Mouse (Mus musculus) T-helper 17 cell (primary cell): ENCODE results near the gene Pxdc1.

Source experiments
- in situ Hi-C, 2 experiments: fragments of 300-600 bp; cut with MboI, MseI; formaldehyde crosslinking; loops; 1 replicate in 1 of 2; 2 replicates in 1 of 2; pipeline ENCODE4 v1.15.1; 2025; ENCODE audit warnings: high pct_unique_total_duplicates in 2 of 2

Gene Pxdc1

DNA sequence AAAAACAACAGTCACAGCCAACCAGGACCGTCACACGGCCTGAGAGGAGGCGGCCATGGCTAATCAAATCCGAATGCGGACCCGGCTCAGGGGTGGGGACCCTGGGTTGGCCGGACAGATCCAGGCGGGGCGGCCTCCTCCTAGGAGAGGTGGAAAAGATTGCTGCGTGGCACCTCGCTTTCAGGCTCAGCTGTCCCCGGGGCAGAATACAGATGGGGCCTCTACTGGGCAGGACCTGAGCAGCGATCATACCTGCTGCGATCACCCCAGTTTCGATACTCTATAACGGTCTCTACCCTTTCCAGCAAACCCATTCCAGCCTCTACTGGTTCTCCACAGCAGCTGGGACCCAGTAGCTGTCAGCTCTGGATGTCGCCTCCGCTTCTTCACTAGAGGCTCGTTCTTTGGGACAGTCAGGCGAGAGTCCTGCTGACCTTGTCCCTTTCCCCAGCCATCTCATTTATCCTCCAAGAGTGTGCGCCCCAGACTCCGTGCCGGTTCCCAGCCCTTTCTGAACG lies 1.8 kb downstream of the Pxdc1 start:
- in situ Hi-C loops: loop anchor here (5.0 kb wide), 3 partner anchors 76 to 216 kb away; no protein-coding TSS in a partner anchor

DNA sequence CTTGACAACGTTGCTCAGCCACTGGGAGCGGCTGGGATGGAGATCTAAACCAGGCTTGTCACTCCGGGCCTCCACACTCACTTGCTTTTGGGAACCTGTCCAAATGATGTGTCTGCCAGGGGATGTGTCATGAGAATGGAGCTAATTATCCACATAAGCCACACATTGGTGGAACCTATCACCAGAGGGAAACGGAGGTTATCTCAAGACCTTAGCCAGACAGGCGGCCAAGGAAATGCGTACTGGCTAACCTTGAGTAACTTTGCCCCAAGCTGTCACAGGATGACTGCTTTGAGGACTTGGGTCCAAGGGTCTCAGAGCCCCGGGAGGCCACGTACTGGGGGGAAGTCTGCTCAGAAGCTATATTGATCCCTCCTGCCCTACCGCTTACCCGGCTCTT lies 2.3 kb downstream of the Pxdc1 start:
- in situ Hi-C loops: loop anchor here (5.0 kb wide), 3 partner anchors 76 to 216 kb away; no protein-coding TSS in a partner anchor

DNA sequence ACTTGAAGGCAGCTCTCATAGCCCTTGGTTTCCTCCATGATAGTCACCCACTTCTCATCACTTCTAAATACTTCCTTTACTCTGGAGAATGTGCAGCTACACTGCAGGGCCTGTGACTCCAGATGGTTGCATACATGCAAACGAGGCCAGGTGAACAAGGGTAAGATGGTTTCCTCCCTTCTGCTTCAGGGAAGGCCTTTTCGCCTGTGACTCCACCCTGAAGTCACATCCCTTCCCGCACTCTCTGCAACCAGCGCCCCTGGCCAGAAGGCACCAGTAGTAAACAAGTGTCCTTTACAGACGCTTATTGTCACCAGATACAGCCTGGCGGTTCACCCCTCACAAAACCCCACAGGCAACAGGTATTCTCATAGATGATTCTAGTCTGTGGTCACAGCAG lies 2.9 kb downstream of the Pxdc1 start:
- in situ Hi-C loops: loop anchor here (5.0 kb wide), 3 partner anchors 77 to 217 kb away; no protein-coding TSS in a partner anchor

DNA sequence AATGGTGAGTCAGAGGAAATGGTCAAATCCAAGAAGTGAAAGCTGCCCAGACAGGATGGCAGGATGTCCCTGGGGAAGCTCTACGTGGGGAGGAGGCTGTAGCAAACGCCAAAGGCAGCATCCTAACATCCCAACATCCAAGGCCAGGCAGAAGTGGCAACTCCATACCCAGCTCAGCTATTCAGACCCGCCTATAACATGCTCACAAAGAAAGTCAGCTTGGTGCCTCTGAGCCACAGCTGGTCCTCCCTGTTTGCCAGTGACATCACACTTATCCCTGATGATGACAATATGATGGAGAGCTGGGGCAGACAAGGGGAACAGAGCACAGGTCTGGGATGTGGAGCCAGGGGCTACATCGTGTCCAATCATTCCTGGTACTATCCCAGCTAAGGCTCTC lies 5.5 kb downstream of the Pxdc1 start:
- in situ Hi-C loops: no loop called here

DNA sequence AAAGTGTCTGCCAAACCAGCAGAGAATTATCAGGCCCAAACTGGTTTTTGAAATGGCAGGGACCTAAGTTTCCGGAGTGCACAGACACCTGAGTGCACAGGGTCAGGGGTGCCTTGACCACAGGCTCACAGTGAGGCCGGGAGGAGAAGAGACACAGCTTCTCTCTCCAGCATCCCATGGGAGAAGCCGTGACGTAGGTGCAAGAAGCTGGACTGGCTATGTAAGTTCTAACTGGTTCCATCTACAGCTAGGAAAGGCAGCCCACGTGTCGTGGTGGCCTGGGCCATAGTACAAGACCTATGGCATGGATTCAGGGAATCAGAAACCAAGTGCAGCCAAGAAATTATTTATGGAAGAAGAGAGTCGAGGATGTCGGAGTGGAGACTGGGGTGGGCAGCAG lies 6.1 kb downstream of the Pxdc1 start:
- in situ Hi-C loops: no loop called here

DNA sequence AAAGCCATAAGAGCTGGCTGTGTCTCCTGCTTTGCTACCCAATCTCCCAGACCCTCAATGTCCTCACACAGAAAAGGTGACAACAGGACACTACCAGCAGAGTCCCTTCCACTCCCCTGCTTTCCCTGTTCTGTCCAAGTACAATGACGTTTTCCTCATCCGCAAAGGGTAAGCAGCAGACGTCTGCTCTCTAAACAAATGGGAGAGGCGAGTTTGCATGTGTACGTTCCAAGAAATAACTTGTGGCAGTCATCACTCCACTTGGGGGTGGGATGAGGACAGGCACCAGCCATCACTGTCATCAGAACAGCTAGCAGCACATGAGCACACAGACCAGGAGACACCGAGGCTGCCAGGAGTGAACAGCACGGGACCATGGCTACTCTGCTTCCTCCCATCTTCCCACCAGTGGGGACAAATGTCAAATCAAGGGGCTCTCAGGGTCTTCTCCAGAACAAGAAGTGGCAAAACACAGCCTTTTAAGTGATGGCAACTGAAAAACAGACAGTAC lies 7.0 kb downstream of the Pxdc1 start:
- in situ Hi-C loops: no loop called here

DNA sequence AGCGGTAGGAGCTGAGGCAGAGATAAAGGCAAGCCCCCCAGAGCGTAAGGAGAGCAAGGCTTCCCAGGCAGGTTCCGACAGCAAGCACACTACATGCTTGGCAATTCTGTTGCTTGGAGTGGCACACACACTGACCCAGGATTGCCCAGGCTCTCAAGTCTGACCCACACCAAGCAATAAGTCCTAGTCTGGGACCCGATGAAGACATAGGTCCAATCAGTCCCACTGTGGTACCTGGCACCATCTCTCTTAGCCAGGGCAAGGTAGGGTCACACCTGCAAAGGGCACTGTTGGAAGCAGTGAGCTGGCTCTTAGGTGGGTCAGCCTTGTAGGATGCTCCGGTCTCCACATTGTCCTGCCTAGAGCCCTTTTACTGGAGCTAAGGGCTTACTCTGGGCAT lies 7.8 kb downstream of the Pxdc1 start:
- in situ Hi-C loops: no loop called here

DNA sequence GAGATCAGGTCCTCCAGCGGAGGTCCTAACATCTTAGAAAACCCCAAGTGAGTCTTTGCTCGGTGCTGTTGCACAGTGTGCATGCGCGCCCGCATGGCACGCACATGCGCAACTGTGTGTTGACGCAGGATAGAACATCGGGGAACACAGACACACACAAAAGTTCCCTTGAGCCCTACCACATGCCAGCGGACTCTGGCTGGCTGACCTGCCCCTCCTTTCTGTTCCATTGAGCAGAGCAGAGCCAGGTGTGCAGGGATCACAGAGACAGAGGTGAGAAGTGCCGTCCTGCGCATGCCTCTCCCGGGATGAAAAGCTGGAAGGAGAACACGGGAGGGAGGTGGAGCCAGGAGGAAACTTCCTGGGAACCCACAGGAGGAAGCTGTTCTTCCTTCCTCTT lies 8.9 kb downstream of the Pxdc1 start:
- in situ Hi-C loops: loop anchor here (5.0 kb wide), 1 partner anchor 148 kb away; no protein-coding TSS in a partner anchor

DNA sequence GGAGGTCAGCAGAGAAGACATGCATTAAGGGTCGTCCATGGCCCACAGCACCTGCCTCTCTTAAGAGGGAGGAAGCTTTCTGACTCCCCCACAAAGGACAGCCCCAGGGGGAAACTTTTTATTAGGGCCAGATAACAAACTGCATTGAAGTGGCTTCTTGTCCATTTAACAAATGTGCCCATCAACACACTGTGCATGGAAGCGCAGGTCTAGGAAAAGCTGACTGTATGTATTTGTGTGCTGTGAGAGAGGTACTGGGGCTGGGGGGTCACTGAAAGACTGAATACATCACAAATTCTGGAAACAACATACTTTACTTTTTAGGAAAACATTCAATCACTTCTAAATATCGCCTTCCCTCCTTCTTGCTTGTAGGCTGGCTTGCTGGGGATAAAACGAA lies 9.4 kb downstream of the Pxdc1 start:
- in situ Hi-C loops: loop anchor here (5.0 kb wide), 1 partner anchor 148 kb away; no protein-coding TSS in a partner anchor

DNA sequence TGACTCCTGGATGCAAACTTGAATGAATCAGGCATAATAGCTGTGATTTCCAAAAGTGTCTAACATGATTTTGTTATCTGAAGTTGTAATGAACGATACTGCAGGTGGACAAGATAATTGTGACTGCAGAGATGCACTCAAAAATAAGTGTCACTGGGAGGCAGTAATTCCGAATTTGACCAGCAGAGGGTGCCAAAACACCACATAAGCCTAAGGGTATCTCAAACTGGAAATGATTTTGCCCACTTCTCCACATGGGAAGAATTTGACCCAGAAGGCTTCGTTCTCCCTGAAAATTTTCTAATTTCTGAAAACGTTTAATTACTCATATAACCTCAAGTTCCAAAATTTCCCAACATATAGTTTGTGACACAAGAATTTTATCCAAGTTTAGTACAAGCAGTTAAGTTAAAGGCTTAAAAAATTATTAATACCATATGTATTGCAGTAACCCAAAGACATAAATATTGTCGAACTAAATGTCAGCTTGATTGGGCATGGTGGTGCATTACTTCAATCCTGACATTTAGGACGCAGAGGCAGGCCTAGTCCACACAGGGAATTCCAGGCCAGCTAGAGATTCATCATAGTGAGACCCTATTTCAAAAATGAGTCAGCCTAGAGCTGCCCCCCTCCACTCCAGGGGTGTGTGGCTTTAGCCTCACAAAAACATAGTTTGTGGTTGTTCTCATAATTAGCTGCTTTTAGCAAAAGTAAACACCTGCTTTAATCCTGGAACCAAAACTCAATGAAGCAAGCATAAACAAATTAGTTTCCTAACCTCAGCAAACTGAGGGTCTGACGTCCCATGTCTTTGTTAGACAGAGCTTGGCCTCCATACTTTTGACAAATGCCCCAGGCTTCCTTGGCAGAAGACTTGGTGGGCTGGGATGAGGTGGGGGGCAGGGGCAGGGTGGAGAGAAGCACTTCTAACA lies 10.1 kb downstream of the Pxdc1 start:
- in situ Hi-C loops: loop anchor here (5.0 kb wide), 1 partner anchor 149 kb away; no protein-coding TSS in a partner anchor

DNA sequence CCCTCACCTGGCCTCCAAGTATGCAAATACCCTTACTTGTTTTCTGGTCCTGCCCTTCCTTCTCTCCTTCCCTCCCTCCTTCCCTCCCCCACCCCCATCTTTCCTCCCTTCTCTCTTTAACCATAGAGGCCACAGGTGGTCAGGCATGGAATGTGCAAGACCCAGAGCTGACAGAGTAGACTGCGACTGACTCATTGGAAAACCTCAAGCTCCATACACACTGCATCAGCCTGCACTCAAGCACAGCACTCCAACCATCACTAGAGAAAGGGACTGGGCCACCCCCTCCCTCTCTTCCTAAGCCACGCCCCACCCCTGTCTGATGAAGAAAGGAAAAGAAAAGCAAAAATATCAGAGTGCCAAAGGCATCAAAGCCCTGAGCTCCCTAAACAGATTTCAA lies 12.2 kb downstream of the Pxdc1 start:
- in situ Hi-C loops: loop anchor here (5.0 kb wide), 1 partner anchor 151 kb away; no protein-coding TSS in a partner anchor

DNA sequence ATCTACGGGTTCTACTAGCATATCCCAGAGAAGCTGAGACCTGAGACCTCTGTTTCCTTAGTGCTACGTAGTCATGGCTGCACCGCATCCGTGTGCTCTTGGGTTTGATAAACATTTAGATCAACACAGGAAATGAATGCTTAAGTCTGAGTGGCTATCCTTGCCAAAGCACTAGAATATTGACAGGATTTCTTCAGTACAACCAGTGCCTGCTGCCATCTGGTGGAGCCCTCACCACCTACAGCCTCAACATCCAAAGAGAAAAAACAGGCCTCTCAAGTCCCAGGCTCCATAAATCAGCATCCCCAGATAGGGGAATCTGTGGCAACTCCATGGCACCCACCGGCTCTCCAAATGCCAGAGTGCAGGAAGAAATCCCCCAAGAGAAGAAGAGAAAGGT lies 17.3 kb downstream of the Pxdc1 start:
- in situ Hi-C loops: loop anchor here (5.0 to 10.0 kb wide), 3 partner anchors 381 to 589 kb away; no protein-coding TSS in a partner anchor

DNA sequence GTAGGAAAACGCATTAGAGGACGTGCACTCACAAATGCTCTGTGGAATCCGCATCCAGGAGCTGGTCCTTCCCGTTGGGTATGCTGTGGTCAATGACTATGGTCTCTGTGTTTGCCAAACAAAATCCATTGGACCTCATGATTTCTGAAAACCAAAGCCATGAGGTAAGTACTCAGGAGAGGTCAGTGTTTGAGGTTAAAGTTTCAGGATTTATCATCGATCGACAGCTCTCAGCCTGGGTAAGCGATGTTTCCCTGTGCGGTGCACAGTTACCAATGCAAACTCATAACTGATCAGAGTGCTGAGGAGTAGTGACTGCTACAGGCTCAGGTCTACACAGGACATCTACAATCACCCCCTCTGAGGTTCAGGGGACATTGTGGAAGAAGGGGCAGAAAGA lies 23.0 kb downstream of the Pxdc1 start:
- in situ Hi-C loops: loop anchor here (5.0 to 10.0 kb wide), 4 partner anchors 376 to 576 kb away; no protein-coding TSS in a partner anchor

DNA sequence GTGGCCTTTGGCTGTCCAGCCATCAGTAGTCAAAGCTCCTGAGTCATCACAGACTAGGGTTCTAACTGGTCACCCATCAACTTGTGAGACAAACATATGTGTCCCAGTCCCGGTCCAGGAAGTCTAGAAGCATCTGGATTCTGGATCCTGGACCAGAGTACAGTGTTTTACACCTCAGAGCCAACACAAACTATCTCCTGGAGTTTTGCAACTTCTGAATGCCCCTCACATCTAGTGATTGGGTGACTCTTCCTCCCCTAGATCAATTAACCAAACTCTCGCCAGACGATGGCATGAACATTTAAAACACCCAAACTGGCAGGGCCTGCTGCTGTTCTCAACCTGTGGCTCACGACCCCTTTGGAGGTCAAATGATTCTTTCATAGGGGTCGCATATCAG lies 23.5 kb downstream of the Pxdc1 start:
- in situ Hi-C loops: loop anchor here (5.0 to 10.0 kb wide), 4 partner anchors 375 to 575 kb away; no protein-coding TSS in a partner anchor

DNA sequence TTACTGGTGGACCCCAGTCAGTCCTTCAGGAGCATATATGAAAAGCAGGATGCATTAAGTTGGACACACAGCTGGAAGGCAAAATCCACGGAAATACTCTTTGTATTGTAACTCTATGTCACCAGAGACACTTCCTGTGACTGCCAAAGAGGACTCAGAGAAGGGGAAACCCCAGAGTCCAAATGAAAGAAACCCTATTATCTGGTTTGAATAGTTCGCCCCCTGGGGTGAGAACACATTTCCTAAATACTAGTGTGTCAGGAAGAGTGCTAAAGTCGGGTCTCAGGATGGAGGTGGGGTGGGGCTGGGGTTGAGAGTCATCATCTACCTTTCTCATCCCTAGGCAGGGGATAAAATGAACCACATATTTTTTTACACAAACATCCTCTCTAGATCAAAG lies 25.8 kb downstream of the Pxdc1 start:
- in situ Hi-C loops: no loop called here

DNA sequence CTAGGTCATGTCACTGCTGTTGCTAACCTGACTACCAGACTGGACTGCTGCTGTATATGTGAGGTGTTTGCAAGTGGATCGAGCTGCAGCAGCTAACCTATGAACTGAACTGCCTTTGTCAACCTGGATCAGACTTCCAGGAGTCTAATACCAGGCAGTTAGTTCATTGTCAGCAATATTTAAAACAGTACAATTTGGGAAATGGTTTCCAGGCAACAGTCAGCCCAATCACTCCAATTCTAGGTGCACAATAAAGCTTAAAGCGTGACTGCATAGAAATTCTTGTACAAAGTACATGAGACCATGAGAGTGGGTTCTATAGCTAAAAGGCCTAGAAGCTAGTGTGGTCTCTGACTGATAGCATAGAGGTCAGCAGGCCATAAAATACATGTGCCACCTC lies 28.9 kb downstream of the Pxdc1 start:
- in situ Hi-C loops: no loop called here

DNA sequence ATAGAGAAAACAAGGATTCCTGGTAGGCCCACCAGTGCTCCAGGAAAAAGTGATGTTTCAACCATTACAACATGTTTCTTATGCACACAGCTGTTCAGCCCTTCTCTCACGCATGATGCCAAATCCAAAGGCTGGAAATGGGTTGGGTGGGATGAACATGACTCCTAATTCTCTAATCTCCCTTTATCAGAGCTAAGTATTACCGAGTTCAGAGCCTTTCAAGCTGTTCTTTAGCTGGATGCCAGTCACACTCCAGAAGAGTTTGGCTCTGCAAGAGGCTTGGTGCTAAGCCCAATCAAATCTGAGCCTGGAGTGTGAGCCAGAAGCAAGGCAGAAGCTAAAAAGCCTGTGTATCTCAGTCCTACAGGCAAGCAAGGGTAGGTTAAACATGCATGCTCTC lies 40.9 kb downstream of the Pxdc1 start:
- in situ Hi-C loops: no loop called here

DNA sequence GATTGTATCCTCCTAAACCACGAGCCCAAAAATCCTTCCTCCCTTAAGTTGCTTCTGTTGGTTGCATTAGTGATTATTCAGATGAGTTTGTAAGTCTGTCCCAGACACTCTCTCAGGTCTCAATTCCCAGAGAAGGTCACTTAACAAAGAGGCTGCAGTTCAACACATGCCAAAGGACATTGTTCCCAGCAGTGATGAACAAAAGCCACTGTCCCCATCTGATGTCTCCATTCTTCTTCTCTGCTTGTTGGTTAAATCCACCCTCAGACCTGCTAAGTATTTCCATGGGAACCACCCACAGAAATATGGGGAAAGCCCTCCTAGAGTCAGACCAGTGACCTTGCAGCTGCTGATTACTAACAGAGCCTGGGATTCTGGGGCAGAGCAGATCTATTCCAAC lies 43.6 kb downstream of the Pxdc1 start:
- in situ Hi-C loops: no loop called here

DNA sequence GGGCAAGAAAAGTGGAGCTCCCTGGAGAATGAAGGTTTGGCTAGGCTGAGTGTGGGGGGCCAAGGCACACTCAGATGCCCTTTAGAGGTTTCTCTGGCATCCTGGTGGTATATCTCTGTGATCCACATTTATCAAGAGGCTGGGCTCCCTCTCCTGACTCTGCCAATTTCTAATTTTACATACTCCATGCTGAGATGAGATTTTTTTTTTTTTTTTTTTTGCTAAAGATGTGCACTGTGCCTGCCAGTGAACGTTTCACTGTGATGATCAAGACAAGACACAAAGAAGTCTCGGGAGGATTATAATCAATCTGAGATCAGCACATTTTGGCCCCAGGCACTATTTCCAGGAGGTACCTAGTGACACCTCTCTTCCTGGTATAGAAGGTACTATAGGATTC lies 46.2 kb downstream of the Pxdc1 start:
- in situ Hi-C loops: no loop called here

DNA sequence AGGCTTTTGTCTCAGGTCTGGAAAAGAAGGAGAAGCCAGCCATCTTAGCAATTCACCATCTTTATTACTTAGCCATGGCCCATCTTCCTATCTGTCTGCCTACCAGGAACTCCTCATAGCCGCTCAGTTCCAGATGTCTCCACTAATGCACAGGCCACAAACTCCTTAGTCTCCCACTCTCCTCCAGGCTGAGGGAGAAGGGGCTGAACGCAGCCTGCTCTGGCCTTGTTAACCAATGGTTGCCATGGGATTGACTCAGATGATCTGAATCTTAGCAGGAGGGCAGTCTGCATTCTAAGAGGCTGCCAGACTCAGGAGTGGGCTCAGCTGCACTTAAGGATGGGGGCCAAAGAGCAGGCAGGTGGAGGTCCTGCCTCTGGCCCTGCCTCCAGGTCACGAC lies 47.4 kb downstream of the Pxdc1 start:
- in situ Hi-C loops: no loop called here

DNA sequence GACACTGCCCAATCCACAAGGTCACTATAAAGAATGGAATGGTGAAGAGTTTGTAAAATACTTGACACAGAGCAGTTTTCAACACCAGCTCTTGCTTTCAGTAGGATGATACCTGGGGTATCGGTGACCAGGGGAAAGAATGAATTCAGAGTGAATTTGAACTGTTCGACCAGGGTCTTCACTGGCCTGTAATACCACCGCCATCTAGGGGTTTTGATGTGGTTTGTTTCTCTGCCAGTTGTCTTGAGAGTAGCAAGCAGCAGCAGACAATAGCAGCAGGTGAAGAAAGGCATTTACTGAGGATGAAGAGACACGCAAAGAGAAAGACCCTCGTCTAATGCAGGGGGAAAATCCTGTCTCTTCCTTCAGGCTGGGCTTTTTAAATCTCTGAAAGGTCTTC lies 48.1 kb downstream of the Pxdc1 start:
- in situ Hi-C loops: no loop called here

DNA sequence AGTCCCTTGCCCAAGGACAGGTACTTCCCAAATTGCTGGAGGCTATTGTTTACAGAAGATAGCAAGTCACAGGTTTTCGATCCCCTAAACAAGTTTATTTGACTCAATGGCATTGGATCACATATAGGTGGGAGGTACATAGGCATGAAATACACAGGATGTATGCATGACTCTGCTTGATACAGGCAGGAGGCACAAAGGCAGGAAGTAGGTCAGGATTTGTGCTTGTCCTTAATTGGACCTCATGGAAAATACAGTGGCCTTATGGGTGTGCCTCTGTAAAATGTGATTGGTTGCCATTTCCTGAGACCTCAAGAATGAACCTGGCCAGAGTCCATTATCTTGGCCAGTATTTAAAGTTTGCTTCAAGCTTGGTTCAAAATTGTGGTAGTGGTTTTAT lies 48.9 kb downstream of the Pxdc1 start:
- in situ Hi-C loops: no loop called here
